Mouse (Mus musculus) brain, embryonic 18.5 days (tissue): ENCODE results near the gene Mrto4.
A peak's percentile ranks its signal among the peaks of the same experiment; 100 is the strongest.
"Not testable (repeated sequence)": the region's sequence is repeated elsewhere in the genome, so short reads cannot be mapped to it uniquely, and the experiment has no call there.

ENCODE experiments used
- DNase-seq: peaks from one replicate; pipeline ENCODE4 v3.0.0-alpha.2; 2012; ENCODE audit warnings: low read depth, low spot score

The Mrto4 gene

DNA sequence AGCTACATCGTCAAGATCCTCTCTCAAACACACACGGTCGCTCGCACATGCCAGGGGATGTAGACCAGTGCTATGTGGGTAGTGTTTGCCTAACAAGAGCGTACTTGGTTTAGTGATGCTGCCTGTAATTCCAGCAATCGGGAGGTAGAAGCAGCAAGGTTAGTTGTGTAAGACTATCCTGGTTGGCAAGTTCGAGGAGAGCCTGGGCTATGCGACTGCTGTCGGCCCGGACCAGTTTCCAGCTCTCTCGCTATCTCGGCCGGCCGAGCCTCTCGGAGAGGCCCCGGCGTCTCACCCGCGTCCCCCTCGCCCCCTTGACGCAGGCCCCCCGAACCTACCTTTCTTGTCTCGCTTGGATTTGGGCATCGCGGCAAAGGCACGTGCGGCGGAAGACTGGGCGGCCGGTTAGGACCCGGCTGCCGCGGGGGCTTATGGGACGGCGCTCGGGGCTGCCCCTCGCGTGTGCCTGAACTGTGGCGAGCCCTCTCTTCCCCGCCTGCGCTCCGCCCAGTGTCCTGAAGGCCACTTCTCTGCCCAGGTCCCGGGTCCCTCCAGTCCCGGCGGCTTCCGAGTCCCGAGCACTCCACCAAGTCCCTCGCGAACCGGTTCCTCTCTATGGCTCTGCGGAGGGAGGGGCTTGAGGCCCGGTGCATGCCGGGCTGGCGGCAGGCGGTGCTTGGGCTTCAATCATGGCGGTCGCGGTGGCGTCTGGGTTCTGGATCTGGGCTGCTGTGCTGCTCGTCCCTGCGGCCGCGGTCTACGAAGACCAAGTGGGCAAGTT is at the start of gene Mrto4, which contains the start of the genes Emc1 and Ubr4:
TSS of gene Mrto4 (minus strand) at position 646 of the 781 bp plus-strand sequence.
TSS of gene Emc1 (plus strand) at position 657 of the 781 bp plus-strand sequence.
TSS of gene Ubr4 (plus strand) at position 679 of the 781 bp plus-strand sequence.
- peak; percentile 76 for DNase-seq

DNA sequence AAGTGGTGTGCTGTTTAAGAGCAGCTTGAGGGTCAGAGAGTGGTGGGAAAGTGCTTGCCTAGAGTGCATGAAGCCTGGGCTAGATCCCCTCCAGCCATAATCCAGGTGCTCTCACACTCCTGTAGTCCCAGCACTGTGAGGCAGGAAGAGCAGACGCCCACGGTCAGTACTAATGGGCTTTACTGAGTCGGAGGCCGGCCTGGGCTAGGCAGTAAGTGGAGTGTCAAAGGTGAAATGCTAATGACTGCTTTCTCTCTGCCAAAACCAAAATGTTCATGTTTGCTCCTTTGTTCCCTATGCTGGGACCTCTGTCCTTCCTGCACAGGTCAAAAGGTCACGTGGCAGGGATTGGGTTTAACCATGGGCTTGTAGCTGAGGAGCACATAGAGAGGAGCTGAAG is 48.1 kb upstream of the Mrto4 start:
- DNase-seq = no peak

DNA sequence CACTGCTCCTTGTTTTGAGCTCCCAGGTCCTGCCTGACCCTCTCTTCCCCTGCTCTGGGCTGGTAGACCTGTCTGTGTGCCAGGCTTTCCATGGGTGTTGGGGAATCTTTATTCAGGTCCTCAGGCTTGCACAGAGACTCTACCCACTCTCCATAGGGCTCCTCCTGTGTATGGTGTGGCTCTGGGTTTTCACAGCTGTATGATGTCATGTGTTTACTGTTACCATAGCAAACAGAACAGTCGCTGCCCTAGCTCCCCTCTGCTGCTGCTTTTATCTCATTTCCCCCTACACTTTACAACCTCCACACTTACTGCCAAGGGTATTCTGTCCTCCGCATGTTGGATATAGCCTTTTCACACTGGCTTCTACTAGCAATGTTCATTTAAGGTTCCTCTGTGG is 43.1 kb upstream of the Mrto4 start:
- no peak for DNase-seq

DNA sequence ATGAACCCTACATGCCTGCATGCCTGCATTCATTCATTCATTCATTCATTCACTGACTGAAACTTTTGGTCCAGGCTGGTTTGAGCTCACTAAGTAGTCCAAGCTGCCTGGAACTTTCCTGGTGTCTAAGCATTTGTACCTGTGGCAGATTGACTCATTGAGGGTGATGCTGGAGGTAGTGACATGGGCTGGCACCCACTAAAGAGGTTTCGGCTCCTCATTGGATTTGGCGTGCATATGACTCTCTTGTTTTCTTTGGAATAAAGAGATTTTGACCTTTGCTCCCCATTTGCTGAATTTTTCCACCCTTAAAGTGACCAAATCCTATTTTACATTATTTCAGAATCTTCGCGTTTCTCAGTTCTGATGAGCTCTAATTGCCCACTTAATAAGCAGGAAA is 37.2 kb upstream of the Mrto4 start:
- no peak for DNase-seq

DNA sequence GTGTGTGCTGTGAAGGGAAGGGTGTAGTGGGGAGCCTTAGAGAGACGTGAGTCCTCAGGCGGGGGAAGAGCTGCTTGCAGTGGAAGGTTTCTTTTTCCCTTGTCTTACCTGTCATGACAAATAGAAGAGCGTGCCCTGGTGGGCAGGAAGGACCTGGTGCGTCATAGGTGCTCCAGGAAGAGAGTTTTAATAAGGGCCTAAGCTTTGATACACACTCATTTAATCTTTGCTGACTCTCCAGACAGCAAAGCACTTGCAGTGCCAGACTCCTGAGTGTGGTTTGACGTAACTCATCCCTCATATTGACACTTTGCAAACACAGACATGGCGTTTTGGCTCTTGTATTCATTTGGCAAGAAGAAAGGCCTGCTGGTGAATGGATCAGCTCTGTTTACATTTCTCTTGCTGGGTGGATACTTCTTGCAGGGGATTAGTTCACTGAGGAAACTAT is 34.5 kb upstream of the Mrto4 start:
- no peak for DNase-seq

DNA sequence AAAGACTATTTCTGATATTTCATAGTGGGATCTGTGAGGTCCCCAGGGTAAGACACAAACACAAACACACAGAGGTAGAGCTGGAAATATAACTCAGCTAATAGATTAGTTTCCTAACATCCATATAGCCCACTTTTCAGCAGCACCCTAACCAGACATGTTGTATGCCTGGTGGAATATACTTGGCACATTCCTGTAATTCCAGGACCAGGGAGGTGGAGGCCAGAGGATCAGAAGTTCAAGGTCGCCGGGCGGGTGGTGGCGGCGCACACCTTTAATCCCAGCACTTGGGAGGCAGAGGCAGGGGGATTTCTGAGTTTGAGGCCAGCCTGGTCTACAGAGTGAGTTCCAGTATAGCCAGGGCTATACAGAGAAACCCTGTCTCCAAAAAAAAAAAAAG is 33.5 kb upstream of the Mrto4 start:
- DNase-seq = not testable (repeated sequence)

DNA sequence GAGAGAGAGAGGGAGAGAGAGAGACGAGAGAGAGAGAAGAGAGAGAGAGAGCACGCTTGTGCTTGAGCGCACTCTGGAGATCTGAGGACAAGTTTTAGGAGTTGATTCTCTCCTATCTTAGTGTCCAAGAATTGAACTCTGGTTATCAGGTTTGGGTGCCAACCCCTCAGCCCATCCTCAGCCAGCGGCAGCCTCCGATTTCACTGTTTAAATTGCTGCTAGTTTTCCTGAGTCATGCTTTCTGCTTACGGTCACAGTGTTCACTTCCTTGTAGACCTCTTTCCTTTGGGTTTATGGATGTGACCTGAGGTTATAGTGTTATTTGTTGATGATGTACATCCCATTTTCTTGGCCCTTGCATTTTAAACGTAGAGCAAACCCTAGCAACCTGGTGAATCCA is 29.9 kb upstream of the Mrto4 start:
- no peak for DNase-seq

DNA sequence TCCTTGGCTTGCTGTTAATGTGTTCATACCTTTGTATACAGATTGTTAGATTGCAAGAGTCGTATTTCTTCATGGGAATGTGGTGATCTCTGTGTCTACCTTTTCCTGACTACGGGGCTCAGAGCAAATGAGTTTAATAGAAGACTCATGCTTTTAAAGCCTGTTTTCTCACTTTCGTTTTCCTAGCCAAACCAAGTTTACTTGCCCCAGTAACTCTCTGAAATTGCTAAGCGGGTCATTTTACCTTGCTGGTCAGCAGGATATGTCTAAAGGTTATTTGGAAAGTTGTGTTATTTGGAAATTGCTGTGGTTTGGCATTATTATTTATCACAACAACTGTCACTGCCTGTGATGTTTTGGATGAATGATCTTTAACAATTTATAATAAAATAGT is 29.1 kb upstream of the Mrto4 start:
- no peak for DNase-seq

DNA sequence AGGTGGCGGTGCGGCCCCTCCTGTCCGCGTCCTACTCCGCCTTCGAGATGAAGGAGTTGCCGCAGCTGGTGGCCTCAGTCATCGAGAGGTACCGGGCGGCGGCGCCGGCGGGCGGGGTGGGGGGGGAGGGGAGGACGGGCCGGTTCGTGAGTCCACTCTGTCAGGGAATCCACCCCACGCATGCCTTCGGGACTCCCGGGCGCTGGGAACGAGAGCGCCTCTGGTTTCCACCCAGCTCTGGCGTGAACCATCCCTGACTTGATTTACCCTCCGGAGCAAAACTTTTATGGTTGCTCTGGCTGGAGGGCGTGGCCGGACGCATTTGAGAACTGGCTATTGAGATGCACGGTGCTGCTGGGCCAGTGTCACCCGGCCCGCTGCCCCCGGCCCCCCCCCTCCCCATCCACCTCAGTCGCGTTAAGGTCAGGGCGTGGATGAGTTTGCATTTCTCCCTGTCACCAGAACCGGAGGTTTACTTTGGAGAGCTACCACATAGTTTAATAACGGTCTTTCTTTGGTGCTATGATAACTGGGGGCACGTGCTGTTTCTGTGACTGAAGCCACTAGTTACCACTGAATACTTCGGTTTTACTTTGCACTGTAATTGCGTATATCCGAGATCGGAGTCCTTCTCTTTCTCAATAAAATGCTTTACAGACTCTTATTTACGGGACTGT is 28.5 kb upstream of the Mrto4 start:
- no peak for DNase-seq

DNA sequence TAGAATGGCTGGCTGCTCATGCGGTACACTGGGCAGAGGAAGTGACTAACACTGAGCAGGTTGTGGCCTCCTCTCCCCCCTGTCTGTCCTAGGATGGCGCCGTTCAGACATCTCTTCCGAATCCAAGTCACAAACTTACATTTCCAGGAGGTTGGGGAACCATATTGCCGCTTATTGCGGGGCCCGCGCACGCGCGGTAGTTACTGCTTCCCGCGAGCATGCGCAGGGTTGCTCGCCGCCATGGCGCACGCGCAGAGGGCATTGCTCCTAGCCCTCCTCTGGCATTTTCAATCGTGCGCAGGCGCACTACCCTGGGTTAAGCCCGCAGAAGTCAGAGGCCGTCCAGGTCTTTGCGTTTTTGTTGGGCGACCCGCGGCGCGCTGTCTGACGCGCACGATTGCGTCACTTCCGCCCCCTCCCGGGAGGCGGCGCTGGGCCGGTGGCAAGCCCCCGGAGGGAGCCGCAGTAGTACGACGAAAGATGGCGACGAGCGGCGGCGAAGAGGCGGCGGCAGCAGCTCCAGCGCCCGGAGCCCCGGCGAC is 27.9 kb upstream of the Mrto4 start:
- peak; percentile 97 for DNase-seq

DNA sequence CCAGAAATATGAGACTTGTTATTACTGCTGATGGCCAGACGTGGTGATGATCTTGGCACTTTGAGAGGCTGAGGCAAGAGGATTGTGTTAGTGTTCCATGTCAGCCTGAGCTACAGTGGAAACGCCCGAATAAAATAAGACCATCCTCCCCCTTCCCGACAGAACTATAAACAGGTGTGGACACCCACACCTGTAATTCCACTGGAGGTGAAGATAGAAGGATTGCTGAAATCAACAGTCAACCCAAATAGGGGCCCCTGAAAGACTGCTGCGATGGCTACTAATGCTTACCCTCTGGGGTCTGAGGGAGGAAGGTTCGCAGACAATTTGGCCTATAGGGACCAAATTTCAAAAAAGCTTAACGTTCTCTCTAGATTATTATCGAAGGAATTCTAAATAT is 27.3 kb upstream of the Mrto4 start:
- no peak for DNase-seq

DNA sequence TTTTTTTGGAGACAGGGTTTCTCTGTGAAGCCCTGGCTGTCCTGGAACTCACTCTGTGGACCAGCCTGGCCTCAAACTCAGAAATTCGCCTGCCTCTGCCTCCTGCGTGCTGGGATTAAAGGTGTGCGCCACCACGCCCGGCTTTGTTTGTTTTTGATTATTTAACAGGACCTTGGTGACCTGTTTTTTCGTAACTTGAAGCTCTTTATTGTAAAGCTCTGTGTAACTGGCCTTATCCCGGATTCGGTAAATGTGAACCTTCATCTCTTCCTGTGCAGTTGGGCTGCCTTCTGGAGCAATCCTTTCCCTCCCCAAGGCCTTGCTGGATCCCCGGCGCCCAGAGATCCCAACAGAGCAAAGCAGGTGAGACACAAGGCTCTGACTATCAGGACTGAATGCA is 21.2 kb upstream of the Mrto4 start:
- DNase-seq = no peak

DNA sequence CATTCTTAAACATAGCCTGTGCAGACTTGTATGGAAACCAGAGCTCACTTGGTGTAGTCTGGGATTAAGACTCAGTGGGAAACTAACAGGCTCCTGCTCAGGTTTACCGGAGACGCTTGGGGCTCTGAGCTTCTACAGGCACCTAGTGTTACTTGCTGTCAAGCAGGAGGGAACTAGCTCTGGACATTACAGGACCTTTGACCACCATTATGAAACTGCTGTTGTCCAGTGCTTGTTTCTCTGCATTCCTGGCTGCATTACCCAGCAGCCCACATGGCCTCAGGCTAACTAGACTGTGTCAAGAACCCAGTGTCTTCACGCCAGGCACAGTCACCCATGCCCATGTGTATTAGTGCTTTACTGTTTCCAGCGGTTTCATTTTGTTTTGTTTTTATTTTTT is 20.8 kb upstream of the Mrto4 start:
- DNase-seq = no peak

DNA sequence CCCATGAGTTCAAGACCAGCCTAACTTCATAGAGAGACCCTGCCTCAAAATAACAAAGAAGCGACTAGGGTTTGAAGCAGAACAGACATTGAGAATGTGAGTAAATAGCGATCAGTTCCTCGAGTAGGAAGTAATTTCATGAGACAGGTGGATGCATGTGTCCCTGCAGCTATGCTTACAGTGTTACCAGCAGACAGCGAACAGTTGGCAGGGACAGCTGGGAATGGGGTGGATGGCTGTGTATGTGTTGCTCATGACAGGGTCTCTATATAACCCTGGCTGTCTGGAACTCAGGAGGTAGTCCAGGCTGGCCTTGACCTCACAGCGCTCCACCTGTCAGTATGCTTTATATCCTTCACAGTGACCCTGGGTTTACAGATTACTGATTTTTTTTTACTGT is 15.7 kb upstream of the Mrto4 start:
- no peak for DNase-seq

DNA sequence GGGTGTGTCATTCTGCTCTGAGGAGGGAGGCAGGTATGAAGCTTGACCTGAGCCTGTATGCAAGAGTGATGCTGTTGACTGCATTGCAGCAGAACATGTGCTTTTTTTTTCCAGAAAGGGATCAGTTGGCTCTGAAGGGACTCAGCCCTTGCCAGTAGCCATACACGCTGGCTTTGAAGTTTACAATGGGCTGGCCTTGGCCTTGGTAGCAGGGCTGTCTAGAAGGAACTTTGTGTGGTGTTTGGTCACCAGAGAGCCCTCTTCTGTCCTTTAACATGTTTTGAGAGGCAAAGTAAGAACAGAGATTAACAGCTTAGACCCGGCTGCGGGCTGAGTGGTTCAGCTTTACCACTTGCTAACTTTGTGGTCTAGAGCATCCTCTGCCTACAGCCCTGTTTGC is 15.0 kb upstream of the Mrto4 start:
- no peak for DNase-seq

DNA sequence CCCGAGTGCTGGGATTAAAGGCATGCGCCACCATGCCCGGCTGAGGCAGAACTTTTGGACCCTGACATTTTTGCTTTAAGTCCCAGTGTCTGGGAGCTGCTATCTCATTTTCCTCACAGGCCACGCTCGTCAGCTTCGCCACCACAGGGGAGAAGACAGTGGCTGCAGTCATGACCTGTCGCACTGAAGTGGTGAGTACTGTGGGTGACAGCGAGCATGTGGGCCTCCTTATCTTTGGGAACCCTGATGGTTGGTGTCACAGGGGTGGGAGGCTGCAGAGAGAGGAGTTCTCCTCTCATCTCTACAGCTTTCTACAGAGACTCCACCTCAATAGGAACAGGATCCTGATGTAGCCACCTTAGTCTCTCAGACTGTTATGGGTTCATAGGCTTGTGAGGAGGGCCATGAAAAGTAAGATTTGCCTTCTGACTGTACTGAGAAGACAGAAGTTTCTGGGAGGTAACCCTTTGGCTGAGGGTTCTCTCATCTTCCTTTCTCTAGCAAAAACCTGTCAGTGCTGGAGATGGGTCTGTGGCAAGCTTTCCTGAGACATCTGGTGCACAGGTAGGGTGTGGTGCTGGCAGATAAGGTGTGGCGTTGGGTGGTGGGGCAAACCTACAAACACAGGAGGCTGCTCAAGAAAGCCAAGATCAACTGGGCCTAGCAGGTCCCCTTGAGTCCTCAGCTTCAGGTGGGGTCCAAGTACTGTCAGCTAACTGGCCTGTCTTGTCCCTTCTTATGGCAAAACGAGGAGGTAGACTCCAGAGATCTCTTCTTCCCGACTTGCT is 8.6 kb upstream of the Mrto4 start:
- no peak for DNase-seq

DNA sequence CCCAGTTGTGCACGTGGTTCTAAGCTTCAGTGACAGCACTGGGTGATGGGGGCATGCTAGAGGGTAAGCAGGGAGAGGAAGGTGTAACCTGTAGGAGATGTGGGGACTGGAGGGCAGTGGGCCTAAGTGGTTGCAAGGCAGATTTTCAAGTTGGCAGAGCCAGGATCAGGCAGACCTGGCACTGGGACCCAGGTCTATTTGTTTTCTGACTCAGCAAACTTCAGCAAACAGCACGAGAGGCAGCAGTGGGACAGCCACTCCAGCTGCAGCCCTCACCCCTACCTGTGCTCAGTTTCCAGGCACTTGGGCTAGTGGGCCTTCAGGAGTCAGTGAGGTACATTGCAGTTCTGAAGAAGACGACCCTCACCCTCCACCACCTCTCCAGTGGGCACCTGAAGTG is 4.8 kb upstream of the Mrto4 start:
- DNase-seq = no peak

DNA sequence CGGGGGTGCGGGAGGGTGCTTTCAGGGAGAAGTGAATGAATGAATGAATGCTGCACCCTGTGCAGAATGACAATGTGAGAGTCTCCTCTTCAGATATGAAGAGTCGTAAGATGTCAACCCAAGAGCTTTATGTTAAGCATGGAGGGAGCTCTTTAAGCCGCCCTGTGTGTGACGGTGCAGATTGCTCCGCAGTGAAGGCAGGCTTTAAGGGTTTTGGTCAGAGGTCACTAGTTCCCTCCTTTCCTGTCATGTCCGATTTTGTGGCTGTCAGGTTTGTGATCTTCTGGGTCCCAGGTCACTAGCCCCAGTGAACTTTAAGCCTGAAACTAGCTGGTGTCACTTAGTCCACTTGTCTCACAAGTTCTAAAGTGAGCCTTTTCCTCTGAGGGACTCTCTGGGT is 456 bp upstream of the Mrto4 start:
- DNase-seq = no peak

DNA sequence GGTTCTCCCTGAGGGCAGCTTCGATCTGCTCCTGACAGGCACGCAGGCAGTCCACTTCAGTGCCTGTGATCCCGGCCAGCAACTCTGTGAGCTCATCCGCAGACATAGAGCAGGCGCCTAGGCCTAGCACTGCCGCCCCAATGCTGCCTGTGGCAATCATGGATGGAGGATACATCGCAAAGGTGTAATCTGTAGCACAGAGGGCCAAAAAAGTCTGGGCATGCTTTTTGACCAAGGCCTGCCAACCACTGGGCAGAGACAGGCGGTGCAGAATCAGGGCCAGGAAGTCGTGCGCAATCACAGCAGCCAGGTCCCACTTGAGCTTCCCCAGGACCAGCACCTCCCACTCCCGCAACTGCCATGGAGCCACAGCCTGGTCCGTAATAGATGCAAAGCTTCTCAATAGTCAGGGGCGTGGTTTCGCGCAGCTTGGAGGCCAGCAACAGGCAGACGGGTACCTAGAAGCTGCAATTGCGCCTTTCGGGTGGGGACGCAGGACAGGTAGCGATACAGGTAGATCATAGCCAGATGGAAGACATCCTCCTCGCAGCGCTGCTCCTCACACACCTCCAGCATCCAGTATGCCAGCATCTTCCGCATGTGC is 6.9 kb downstream of the Mrto4 start:
- DNase-seq = no peak

DNA sequence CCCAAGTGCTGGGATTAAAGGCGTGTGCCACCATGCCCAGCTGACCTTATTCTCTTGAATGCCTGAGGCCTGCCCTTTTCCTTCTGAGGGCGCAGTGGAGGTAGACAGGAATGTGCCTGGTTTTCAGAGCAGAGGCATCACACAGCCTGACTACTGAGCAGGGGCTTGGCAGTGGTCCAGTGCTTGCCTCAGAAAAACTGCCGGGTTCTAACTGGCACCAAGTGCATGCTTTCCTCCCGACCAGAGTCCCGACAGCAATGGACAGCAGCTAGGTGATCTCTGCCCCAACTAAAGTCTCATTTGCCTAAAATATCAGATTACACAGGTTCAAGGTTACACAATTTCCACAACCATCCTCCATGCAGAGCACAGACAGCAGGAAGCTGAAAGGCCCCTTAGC is 8.7 kb downstream of the Mrto4 start:
- no peak for DNase-seq

DNA sequence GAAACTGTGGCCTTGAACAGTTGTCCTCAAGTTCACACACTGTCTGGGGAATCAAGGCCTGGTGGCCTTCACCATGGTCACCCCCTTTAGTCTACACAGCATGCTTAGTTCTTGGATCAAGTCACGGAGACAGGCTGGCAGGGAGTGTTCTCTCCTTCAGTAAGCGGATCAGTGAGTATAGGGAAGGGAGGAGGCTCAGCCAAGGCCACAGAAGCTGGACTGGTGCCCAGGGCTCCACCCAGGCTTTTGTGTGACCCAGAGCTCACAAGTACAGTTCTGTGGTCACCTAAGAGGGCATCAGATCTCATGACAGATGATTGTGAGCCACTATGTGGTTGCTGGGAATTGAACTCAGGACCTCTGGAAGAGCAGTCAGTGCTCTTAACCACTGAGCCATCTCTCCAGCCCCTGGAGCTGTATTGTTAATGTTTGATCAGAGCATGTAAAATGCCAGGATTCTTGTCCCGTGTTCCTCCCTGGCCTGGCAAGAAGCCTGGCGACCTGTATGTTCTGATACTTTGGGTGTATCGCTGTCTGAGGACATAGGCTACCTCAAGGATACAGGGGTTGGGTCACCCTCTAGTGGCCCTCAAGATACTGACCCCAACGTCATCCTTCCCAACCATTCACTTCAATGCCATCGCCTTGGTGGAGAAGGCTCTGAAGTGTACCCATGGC is 10.7 kb downstream of the Mrto4 start:
- DNase-seq = no peak
